9 mouse cellular contexts compared by ENCODE assay signal in genomic region chr15:89497391-89498048, GRCm38 (mm10). TPM values are rescaled to one million over a fixed set of nuclear protein-coding genes. Genes with fewer than 3 reads are reported as not detected.
DNase-seq lines count a peak whose midpoint lies in the region; ATAC-seq and TF ChIP-seq lines count a peak whose summit lies in the region.
"Had no signal": no experiment of that assay in that cellular context is flagged by ENCODE, and none has a peak within 500 bp of the region (broad histone marks: within the 10 kb centered on the region; RNA-seq: fewer than 3 reads in every experiment).

No protein-coding gene starts in this region.

- no peaks in the 10 kb centered on the region for H3K36me3 ChIP-seq in intestine, embryonic 15.5 days
- no peaks in the 10 kb centered on the region for H3K36me3 ChIP-seq in liver, embryonic 15.5 days (replicated peaks)
- H3K36me3 ChIP-seq in small intestine, adult 2 months (ENCODE audit: control insufficient read depth, insufficient read depth, low read length) = no peaks in the 10 kb centered on the region
- H3K36me3 ChIP-seq: embryonic facial prominence, embryonic 12.5 days had no signal

- no peaks in the 10 kb centered on the region for H3K9me3 ChIP-seq in intestine, embryonic 15.5 days
- H3K9me3 ChIP-seq in liver, embryonic 15.5 days (replicated peaks) = no peaks in the 10 kb centered on the region
- H3K9me3 ChIP-seq: embryonic facial prominence, embryonic 12.5 days had no signal

- H3K27me3 ChIP-seq in intestine, embryonic 15.5 days (replicated peaks) = peaks cover 15% of the 10 kb centered on the region
- peaks cover 55% of the 10 kb centered on the region for H3K27me3 ChIP-seq in liver, embryonic 15.5 days
- peaks cover 25% of the 10 kb centered on the region for H3K27me3 ChIP-seq in small intestine, adult 2 months (ENCODE audit: control insufficient read depth, insufficient read depth, low read length)

- DNase-seq in adrenal gland, adult 2 months = peak; percentile 74
- no peak for DNase-seq in adrenal gland, adult 18-20 months (ENCODE audit: low spot score in 2 of 2)
- DNase-seq in gastrocnemius, postnatal 25 days = peak; percentile 67
- DNase-seq in cerebellum, postnatal 25 days = no peak

- TF ChIP-seq POLR2A in small intestine, adult 2 months (IDR thresholded peaks at IDR 0.05; ENCODE audit: low read depth, low read length) = no peak; the same call in 1 of the 2 replicates

- H3K4me2 ChIP-seq in intestine, embryonic 15.5 days (replicated peaks) = 0 out of 2 replicates have a peak overlapping the region, but pooled peaks have one; percentile 4
- no peak overlapping the region for H3K4me2 ChIP-seq in liver, embryonic 15.5 days

- 24% methylated on average over 4 of the region's 4 CpGs for WGBS in intestine, embryonic 15.5 days
- WGBS in liver, embryonic 15.5 days (ENCODE audit: insufficient replicate concordance) = 4% methylated on average over 4 of the region's 4 CpGs
- WGBS in small intestine, adult 2 months = 16% methylated on average over 4 of the region's 4 CpGs

- TF ChIP-seq CTCF in small intestine, adult 2 months (IDR thresholded peaks at IDR 0.05; ENCODE audit: extremely low read depth, insufficient read length, insufficient replicate concordance, low read depth, low read length) = no peak

- 0 out of 2 replicates have a peak overlapping the region, but pooled peaks have one; percentile 6 for H3K27ac ChIP-seq in intestine, embryonic 15.5 days
- H3K27ac ChIP-seq in liver, embryonic 15.5 days (replicated peaks) = no peak overlapping the region
- peak overlapping the region; percentile 9; the same call in 1 of the 2 replicates for H3K27ac ChIP-seq in small intestine, adult 2 months (ENCODE audit: insufficient read depth, low read depth, low read length)
- H3K27ac ChIP-seq: embryonic facial prominence, embryonic 12.5 days had no signal

- no peak overlapping the region for H3K9ac ChIP-seq in intestine, embryonic 15.5 days
- no peak overlapping the region for H3K9ac ChIP-seq in liver, embryonic 15.5 days

- no peak for ATAC-seq in intestine, embryonic 15.5 days
- peak; percentile 42 for ATAC-seq in liver, embryonic 15.5 days (ENCODE audit: insufficient read depth)
- no peak for ATAC-seq in erythroid progenitor cell, adult 5-6 weeks (replicated peaks; ENCODE audit: low FRiP score, poor library complexity, severe bottlenecking)

- peak overlapping the region; percentile 80 for H3K4me3 ChIP-seq in intestine, embryonic 15.5 days (replicated peaks)
- H3K4me3 ChIP-seq in liver, embryonic 15.5 days (replicated peaks) = peak overlapping the region; percentile 65
- peak overlapping the region; percentile 46 for H3K4me3 ChIP-seq in small intestine, adult 2 months (ENCODE audit: low read depth, low read length)

- H3K4me1 ChIP-seq in intestine, embryonic 15.5 days (replicated peaks) = peaks cover 13% of the 10 kb centered on the region
- H3K4me1 ChIP-seq in liver, embryonic 15.5 days (replicated peaks) = peaks cover 30% of the 10 kb centered on the region
- H3K4me1 ChIP-seq in small intestine, adult 2 months (ENCODE audit: control insufficient read depth, insufficient read depth, insufficient read length, low read length) = peaks cover 12% of the 10 kb centered on the region

RNA-seq across cellular contexts. Expression of gene Shank3, which starts 1.9 kb away (rescaled TPM):
- total RNA-seq in adrenal gland, adult 2 months (2021) = 10 to 100 TPM; 32.7 to 36.9 TPM
- 50.9 and 64.1 TPM in 2 replicates for polyA plus RNA-seq in adrenal gland, adult 2 months (2012; rRNA removed)
- total RNA-seq in adrenal gland, adult 18-20 months (2021) = 10 to 100 TPM; 28.8 to 32.5 TPM
- total RNA-seq in gastrocnemius, postnatal 25 days (2021) = 10 to 100 TPM; 12.8 to 17.5 TPM
- 1.2 and 1.3 TPM in 2 replicates for polyA plus RNA-seq in intestine, embryonic 15.5 days (2015; fragmentation: Nextera tagmentation; extraction: Ambion mirVana)
- 0.51 and 0.93 TPM in 2 replicates for polyA plus RNA-seq in liver, embryonic 15.5 days (2015; fragmentation: Nextera tagmentation; extraction: Ambion mirVana)
- 6.4 and 10.2 TPM in 2 replicates for polyA plus RNA-seq in small intestine, adult 2 months (2012; rRNA removed)
- total RNA-seq in erythroid progenitor cell, adult 5-6 weeks (2015; ENCODE audit: low replicate concordance) = 0.72 TPM in 1 of 2 replicates, not detected in the other
- 0.39 and 0.61 TPM in 2 replicates for total RNA-seq in erythroid progenitor cell, adult 5-6 weeks (2017; ENCODE audit: low replicate concordance)

RNA-seq across cellular contexts. Expression of gene Arsa, which starts 20.3 kb away (rescaled TPM):
- total RNA-seq in adrenal gland, adult 2 months (2021) = 10 to 100 TPM; 16.6 to 24.5 TPM
- polyA plus RNA-seq in adrenal gland, adult 2 months (2012; rRNA removed) = 57.6 and 67.8 TPM in 2 replicates
- 10 to 100 TPM; 18.2 to 26.5 TPM for total RNA-seq in adrenal gland, adult 18-20 months (2021)
- total RNA-seq in gastrocnemius, postnatal 25 days (2021) = 1 to 10 TPM; 4.2 to 4.9 TPM
- 22.5 and 26.0 TPM in 2 replicates for polyA plus RNA-seq in intestine, embryonic 15.5 days (2015; fragmentation: Nextera tagmentation; extraction: Ambion mirVana)
- polyA plus RNA-seq in liver, embryonic 15.5 days (2015; fragmentation: Nextera tagmentation; extraction: Ambion mirVana) = 5.0 and 5.4 TPM in 2 replicates
- 15.6 and 30.4 TPM in 2 replicates for polyA plus RNA-seq in small intestine, adult 2 months (2012; rRNA removed)
- 2.5 and 2.9 TPM in 2 replicates for total RNA-seq in erythroid progenitor cell, adult 5-6 weeks (2015; ENCODE audit: low replicate concordance)
- 2.1 and 3.7 TPM in 2 replicates for total RNA-seq in erythroid progenitor cell, adult 5-6 weeks (2017; ENCODE audit: low replicate concordance)

RNA-seq across cellular contexts. Expression of gene Mapk8ip2, which starts 43.8 kb away (rescaled TPM):
- total RNA-seq in adrenal gland, adult 2 months (2021) = 10 to 100 TPM in 1 of 2 experiments, 1 to 10 TPM in 1; 8.7 to 10.5 TPM
- polyA plus RNA-seq in adrenal gland, adult 2 months (2012; rRNA removed) = 4.4 and 7.1 TPM in 2 replicates
- total RNA-seq in adrenal gland, adult 18-20 months (2021) = 10 to 100 TPM in 1 of 2 experiments, 1 to 10 TPM in 1; 8.1 to 10.9 TPM
- total RNA-seq in gastrocnemius, postnatal 25 days (2021) = under 1 TPM; 0.29 to 0.31 TPM
- polyA plus RNA-seq in intestine, embryonic 15.5 days (2015; fragmentation: Nextera tagmentation; extraction: Ambion mirVana) = 4.1 and 4.5 TPM in 2 replicates
- polyA plus RNA-seq in liver, embryonic 15.5 days (2015; fragmentation: Nextera tagmentation; extraction: Ambion mirVana) = 0.02 and 0.05 TPM in 2 replicates
- polyA plus RNA-seq in small intestine, adult 2 months (2012; rRNA removed) = 0.53 and 0.65 TPM in 2 replicates
- not detected in 2 replicates for total RNA-seq in erythroid progenitor cell, adult 5-6 weeks (2015; ENCODE audit: low replicate concordance)
- total RNA-seq in erythroid progenitor cell, adult 5-6 weeks (2017; ENCODE audit: low replicate concordance) = not detected in 2 replicates

Comparison
In these comparisons a context has a peak if more than half of its experiments do, and no peak if none do; other contexts are left out.
1. DNase-seq: peak in adrenal gland, adult 2 months (single experiment) and gastrocnemius, postnatal 25 days (single experiment); none in adrenal gland, adult 18-20 months (0 of 2) and cerebellum, postnatal 25 days (0 of 2).
2. RNA of gene Shank3, which starts 1.9 kb away (total RNA-seq): 32.7 to 36.9 TPM in adrenal gland, adult 2 months, 28.8 to 32.5 TPM in adrenal gland, adult 18-20 months and 12.8 to 17.5 TPM in gastrocnemius, postnatal 25 days; 0.39 to 0.72 TPM in erythroid progenitor cell, adult 5-6 weeks; every median in the first group is over 4 times any median in the second.
3. RNA of gene Mapk8ip2, which starts 43.8 kb away (total RNA-seq): 8.1 to 10.9 TPM in adrenal gland, adult 18-20 months and 8.7 to 10.5 TPM in adrenal gland, adult 2 months; 0.29 to 0.31 TPM in gastrocnemius, postnatal 25 days and not detected in erythroid progenitor cell, adult 5-6 weeks; every median in the first group is over 4 times any median in the second.
4. Peak in every context shown above with its lines, with median percentiles within 50 percentile points of each other: H3K4me3 ChIP-seq.